Mouse (Mus musculus) midbrain, embryonic 15.5 days (tissue): ENCODE measurements around the gene Fndc10. TPM values are rescaled to one million over a fixed set of nuclear protein-coding genes. Genes with fewer than 3 reads are reported as not detected.
A peak's percentile ranks its signal among the peaks of the same experiment; 100 is the strongest.
"Not testable (repeated sequence)": the region's sequence is repeated elsewhere in the genome, so short reads cannot be mapped to it uniquely, and the experiment has no call there.

Source experiments
- ATAC-seq: fragments of 200-750 bp; cut with Nextera tagmentation; replicated peaks from 2 replicates; pipeline ENCODE4 v1.8.0; 2017; ENCODE audit warnings: moderate TSS enrichment
- H3K27ac ChIP-seq: fragments of 300-500 bp; sonication (generic); 2 replicates; pipeline ENCODE4 v1.5.1; 2015; ENCODE audit warnings: mild to moderate bottlenecking, inconsistent platforms
- H3K27me3 ChIP-seq: fragments of 300-500 bp; sonication (generic); replicated peaks from 2 replicates; pipeline ENCODE4 v1.6.1; 2015; ENCODE audit warnings: inconsistent platforms
- H3K36me3 ChIP-seq: fragments of 300-500 bp; sonication (generic); replicated peaks from 2 replicates; pipeline ENCODE4 v1.6.1; 2015; ENCODE audit warnings: inconsistent platforms
- H3K4me1 ChIP-seq: fragments of 300-500 bp; sonication (generic); 2 replicates; pipeline ENCODE4 v1.6.1; 2015; ENCODE audit warnings: inconsistent platforms
- H3K4me2 ChIP-seq: fragments of 300-500 bp; sonication (generic); 2 replicates; pipeline ENCODE4 v1.6.1; 2015; ENCODE audit warnings: inconsistent platforms, mild to moderate bottlenecking, moderate library complexity
- H3K4me3 ChIP-seq: fragments of 300-500 bp; sonication (generic); 2 replicates; pipeline ENCODE4 v1.5.1; 2015; ENCODE audit warnings: mild to moderate bottlenecking, inconsistent platforms
- H3K9ac ChIP-seq: fragments of 300-500 bp; sonication (generic); 2 replicates; pipeline ENCODE4 v1.6.1; 2015; ENCODE audit warnings: mild to moderate bottlenecking, inconsistent platforms
- H3K9me3 ChIP-seq: fragments of 300-500 bp; sonication (generic); 2 replicates; pipeline ENCODE4 v1.6.1; 2016; ENCODE audit warnings: inconsistent platforms
- WGBS: fragments of 180-500 bp; shearing (Covaris S2); methylation state at CpG from one replicate; pipeline ENCODE4 v1.1.7; 2015; ENCODE audit warnings: mixed read lengths; 5-methylcytosine and 5-hydroxymethylcytosine counted together
- polyA plus RNA-seq: library from polyadenylated mRNA; unstranded; fragments of >200 nt; fragmentation: Nextera tagmentation; extraction: Ambion mirVana; gene quantifications from 2 replicates; pipeline ENCODE4 v1.2.1, GENCODE M21; 2015

Fndc10 gene
- polyA plus RNA-seq = 15.7 and 17.1 TPM in 2 replicates

GRCm38 (mm10) chr4:155694111-155694481 lies at the start of gene Fndc10:
Gene Fndc10 (plus strand): TSS chr4:155694342.
- H3K9ac ChIP-seq = peak within 1 kb of the TSS; percentile 84
- 0 out of 2 replicates have a peak, but pooled peaks cover 2% of the 10 kb centered on the region for H3K27me3 ChIP-seq
- peak within 1 kb of the TSS; percentile 97 for H3K27ac ChIP-seq
- H3K4me3 ChIP-seq = peak within 1 kb of the TSS; percentile 55
- peaks cover 30% of the 10 kb centered on the region for H3K4me1 ChIP-seq
- under 1% methylated on average over 26 of the region's 47 CpGs for WGBS
- ATAC-seq = peak; percentile 91
- H3K9me3 ChIP-seq = no peaks in the 10 kb centered on the region
- no peaks in the 10 kb centered on the region for H3K36me3 ChIP-seq
- H3K4me2 ChIP-seq = peak within 1 kb of the TSS; percentile 85

DNA sequence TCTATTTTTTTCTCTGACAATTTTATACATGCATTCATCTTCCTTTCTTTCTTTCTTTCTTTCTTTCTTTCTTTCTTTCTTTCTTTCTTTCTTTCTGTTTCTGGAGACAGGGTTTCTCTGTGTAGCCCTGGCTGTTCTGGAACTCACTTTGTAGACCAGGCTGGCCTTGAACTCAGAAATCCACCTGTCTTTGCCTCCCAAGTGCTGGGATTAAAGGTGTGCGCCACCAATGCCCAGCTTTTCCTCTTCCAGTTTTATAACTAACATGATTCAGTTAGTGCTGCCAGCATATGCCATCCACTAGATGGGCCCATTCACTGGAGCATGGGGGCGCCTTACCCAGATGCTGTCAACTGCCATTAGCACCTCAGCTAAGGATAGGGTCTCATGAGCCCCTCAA lies 48.8 kb upstream of the Fndc10 start, which contains the start of gene Gm10563:
Gene Gm10563, minus strand, starts transcription at position 101 of the 400 bp plus-strand sequence.
- not testable (repeated sequence) for H3K9me3 ChIP-seq, H3K9ac ChIP-seq, ATAC-seq, H3K4me3 ChIP-seq, H3K4me1 ChIP-seq, H3K27me3 ChIP-seq, H3K27ac ChIP-seq, H3K4me2 ChIP-seq
- 89% methylated on average over 2 of the region's 2 CpGs for WGBS
- peaks cover 68% of the 10 kb centered on the region for H3K36me3 ChIP-seq

DNA sequence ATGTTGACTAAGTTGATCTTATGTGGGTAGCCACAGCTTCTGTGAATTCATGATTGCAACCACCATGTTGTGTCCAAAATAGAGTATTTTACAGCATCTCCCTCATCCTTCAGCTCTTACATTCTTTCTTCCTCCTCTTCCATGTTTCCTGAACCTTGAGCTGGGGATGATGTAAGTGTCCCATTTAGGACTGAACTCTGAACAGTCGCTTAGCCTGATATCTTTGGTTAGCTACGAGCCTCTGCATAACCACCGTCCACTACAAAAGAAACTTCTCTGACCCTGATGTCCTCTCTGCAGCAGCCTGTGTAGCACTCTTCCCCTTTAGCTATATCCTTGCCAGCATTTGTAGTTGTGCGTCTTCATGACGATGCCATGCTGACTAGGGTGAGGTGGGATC lies 48.4 kb upstream of the Fndc10 start:
- no peak overlapping the region for H3K4me3 ChIP-seq
- ATAC-seq = no peak
- 94% methylated on average over 5 of the region's 5 CpGs for WGBS
- H3K9ac ChIP-seq = no peak overlapping the region
- H3K4me2 ChIP-seq = no peak overlapping the region
- no peak overlapping the region for H3K27ac ChIP-seq
- H3K27me3 ChIP-seq = no peaks in the 10 kb centered on the region
- peaks cover 68% of the 10 kb centered on the region for H3K36me3 ChIP-seq
- no peaks in the 10 kb centered on the region for H3K4me1 ChIP-seq
- no peaks in the 10 kb centered on the region for H3K9me3 ChIP-seq

DNA sequence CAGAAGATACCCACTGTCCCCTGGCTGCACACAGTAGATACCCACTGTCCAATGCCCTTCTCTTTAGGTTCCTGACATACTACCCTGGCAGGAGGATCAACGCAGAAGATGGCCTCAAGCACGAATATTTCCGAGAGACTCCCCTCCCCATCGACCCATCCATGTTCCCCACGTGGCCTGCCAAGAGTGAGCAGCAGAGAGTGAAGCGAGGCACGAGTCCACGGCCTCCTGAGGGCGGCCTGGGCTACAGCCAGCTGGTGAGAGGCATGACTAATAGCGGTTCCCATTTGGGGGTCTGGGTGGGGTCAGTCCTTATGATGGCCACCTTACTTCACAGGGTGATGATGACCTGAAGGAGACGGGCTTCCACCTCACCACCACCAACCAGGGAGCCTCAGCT lies 44.8 kb upstream of the Fndc10 start:
- no peak for ATAC-seq
- Histone ChIP-seq H3K4me3 (no peak overlapping the region), H3K4me1 (peaks cover 19% of the 10 kb centered on the region), H3K4me2 (no peak overlapping the region), H3K27ac (no peak overlapping the region), H3K36me3 (peaks cover 41% of the 10 kb centered on the region), H3K9ac (no peak overlapping the region), H3K9me3 (no peaks in the 10 kb centered on the region), H3K27me3 (peaks cover 36% of the 10 kb centered on the region)
- 94% methylated on average over 11 of the region's 11 CpGs for WGBS

- peaks cover 60% of the 10 kb centered on the region for H3K27me3 ChIP-seq
- no peak overlapping the region for H3K4me2 ChIP-seq
- no peak for ATAC-seq
- 67% methylated on average over 15 of the region's 15 CpGs for whole genome bisulfite sequencing
- no peak overlapping the region for H3K9ac ChIP-seq
- H3K4me3 ChIP-seq = no peak overlapping the region
- peaks cover 48% of the 10 kb centered on the region for H3K36me3 ChIP-seq
- H3K9me3 ChIP-seq = no peaks in the 10 kb centered on the region
- H3K4me1 ChIP-seq = peaks cover 28% of the 10 kb centered on the region
- no peak overlapping the region for H3K27ac ChIP-seq
Observed at GRCm38 (mm10) chr4:155651553-155652269, 42.4 kb upstream of the Fndc10 start.

DNA sequence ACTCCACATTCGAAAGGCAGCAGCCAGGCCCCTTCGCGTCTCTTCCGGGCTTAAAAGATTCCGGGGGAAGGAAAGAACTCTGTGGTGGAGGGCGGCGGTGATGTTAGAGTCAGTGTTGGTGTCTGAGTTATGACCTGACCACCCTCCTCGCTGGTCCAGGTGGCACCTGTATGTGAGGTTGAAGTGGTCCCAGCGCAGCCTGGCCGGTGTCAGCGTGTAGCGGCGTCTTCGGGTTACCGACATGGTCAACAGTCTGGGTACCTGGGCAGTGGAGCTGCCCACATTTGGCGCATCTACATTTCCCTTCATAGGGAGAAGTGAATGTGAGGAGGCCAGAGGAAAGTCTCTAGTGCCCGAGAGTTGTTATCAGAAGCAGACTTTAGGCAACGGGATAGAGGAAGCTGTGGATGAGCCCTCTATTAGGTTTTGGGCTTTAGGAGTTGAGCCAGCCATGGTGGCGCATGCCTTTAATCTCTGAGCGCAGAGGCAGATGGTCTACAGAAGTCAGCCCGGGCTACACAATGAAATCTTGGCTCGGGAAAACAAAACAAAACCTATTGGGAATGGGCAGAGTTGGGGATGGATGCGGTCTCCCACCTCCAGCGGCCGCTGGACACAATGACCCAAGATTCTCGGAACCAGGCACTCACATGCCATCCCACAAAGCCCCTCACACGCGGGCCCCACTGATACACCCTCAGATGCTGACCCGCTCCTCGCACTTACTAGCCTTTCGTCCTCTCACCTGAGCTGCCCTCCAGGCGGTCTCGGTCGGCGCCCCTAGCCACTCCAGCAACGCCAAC lies 41.7 kb upstream of the Fndc10 start:
- Histone ChIP-seq H3K9ac (peak overlapping the region; percentile 43; the same call in 1 of the 2 replicates), H3K27ac (no peak overlapping the region), H3K36me3 (peaks cover 44% of the 10 kb centered on the region), H3K4me2 (peak overlapping the region; percentile 73), H3K4me1 (peaks cover 28% of the 10 kb centered on the region), H3K27me3 (peaks cover 61% of the 10 kb centered on the region), H3K9me3 (no peaks in the 10 kb centered on the region), H3K4me3 (peak overlapping the region; percentile 38)
- ATAC-seq = no peak; the same call in 1 of the 2 replicates
- 19% methylated on average over 36 of the region's 36 CpGs for WGBS

DNA sequence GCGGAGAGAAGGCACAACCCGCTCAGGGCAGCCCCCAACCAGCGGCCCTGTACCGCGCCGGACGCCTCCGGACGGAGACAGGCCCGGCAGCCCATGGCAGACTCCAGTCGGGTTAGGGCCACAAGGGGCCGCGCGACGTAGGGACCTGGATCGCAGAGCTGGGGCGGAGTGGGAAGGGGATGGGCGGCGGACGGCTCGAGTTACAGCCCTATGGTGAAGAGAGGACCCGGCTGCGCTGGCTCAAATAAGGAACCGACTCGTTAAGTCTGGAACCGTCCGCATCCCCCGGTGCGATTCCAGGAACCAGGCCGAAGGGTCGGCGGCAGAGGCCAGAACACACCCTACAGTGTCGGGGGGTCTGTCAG lies 41.1 kb upstream of the Fndc10 start, which contains the start of gene Mmp23:
Gene Mmp23, minus strand, starts transcription at position 299 of the 365 bp plus-strand sequence.
- no peak within 1 kb of the TSS for H3K27ac ChIP-seq
- H3K4me2 ChIP-seq = peak within 1 kb of the TSS; percentile 73
- under 1% methylated on average over 33 of the region's 33 CpGs for WGBS
- H3K9me3 ChIP-seq = no peaks in the 10 kb centered on the region
- peak within 1 kb of the TSS; percentile 43; the same call in 1 of the 2 replicates for H3K9ac ChIP-seq
- H3K27me3 ChIP-seq = peaks cover 61% of the 10 kb centered on the region
- peak within 1 kb of the TSS; percentile 38 for H3K4me3 ChIP-seq
- H3K4me1 ChIP-seq = peaks cover 28% of the 10 kb centered on the region
- peaks cover 39% of the 10 kb centered on the region for H3K36me3 ChIP-seq
- ATAC-seq = peak; percentile 16; the same call in 1 of the 2 replicates

DNA sequence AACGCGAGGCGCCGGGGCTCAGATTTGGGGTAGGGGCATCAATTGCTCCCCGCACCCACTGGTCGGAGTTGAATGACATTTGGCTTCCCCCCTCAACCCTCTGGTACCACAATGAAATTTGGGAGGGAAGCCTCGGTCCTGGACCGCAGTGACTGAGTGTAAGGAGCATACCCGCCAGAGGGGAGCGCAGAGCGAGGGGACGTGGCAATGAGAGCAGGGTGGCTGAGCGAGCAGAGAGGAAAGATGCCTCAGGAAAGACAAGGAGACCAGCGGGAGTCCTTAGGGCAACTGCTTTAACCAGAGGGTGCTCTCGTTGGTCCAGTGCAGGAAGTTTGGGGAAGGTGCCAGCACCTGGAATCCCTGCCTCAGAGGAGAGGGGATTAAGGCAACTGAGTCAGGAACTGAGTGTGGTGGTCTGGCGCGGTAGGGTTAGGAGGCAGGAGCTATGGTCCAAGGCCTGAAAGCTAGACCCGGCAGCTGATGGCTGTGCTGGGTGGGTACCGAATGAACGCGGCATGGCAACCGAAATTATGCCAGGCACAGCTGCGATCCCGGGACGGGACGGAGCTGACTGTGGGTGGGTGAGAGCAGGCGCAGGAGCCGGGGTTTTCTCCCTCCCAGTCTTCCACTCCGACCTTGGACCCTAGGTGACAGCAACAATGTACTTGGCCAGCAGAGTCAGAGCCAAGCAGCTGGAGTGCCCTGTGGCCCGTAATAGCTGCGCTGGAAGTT lies 40.5 kb upstream of the Fndc10 start:
- peak overlapping the region; percentile 43; the same call in 1 of the 2 replicates for H3K9ac ChIP-seq
- no peaks in the 10 kb centered on the region for H3K9me3 ChIP-seq
- H3K36me3 ChIP-seq = peaks cover 40% of the 10 kb centered on the region
- H3K4me3 ChIP-seq = peak overlapping the region; percentile 38
- peaks cover 61% of the 10 kb centered on the region for H3K27me3 ChIP-seq
- H3K27ac ChIP-seq = no peak overlapping the region
- peak; percentile 30; the same call in 1 of the 2 replicates for ATAC-seq
- H3K4me2 ChIP-seq = peak overlapping the region; percentile 73
- H3K4me1 ChIP-seq = peaks cover 28% of the 10 kb centered on the region
- WGBS = 2% methylated on average over 31 of the region's 31 CpGs

DNA sequence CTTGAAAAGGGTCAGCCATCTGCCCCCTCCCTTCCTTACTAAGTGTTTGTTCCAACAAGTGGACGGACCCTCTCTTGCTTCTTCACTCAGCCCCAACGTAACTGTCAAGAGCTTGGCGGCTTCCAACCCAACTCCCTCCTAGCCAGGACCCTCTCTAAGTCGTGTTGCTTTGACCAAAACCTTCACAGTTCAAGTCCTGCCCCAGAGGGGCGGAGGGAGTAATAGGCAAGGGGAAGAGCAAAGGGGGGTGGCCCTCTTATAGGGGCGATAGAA lies 40.0 kb upstream of the Fndc10 start:
- peaks cover 28% of the 10 kb centered on the region for H3K4me1 ChIP-seq
- 0 out of 2 replicates have a peak overlapping the region, but pooled peaks have one; percentile 38 for H3K4me3 ChIP-seq
- no peak for ATAC-seq
- WGBS = 4% methylated on average over 6 of the region's 6 CpGs
- H3K9ac ChIP-seq = no peak overlapping the region
- no peak overlapping the region for H3K27ac ChIP-seq
- no peaks in the 10 kb centered on the region for H3K9me3 ChIP-seq
- peaks cover 38% of the 10 kb centered on the region for H3K36me3 ChIP-seq
- peaks cover 61% of the 10 kb centered on the region for H3K27me3 ChIP-seq
- peak overlapping the region; percentile 73 for H3K4me2 ChIP-seq

GRCm38 (mm10) chr4:155654456-155655298 lies 39.5 kb upstream of the Fndc10 start:
- H3K9ac ChIP-seq = no peak overlapping the region
- peaks cover 28% of the 10 kb centered on the region for H3K4me1 ChIP-seq
- WGBS = 3% methylated on average over 52 of the region's 52 CpGs
- H3K27me3 ChIP-seq = peaks cover 61% of the 10 kb centered on the region
- peaks cover 37% of the 10 kb centered on the region for H3K36me3 ChIP-seq
- peak overlapping the region; percentile 21 for H3K4me3 ChIP-seq
- H3K4me2 ChIP-seq = peak overlapping the region; percentile 73
- ATAC-seq = peak; percentile 48; the same call in 1 of the 2 replicates
- H3K9me3 ChIP-seq = no peaks in the 10 kb centered on the region
- H3K27ac ChIP-seq = no peak overlapping the region

DNA sequence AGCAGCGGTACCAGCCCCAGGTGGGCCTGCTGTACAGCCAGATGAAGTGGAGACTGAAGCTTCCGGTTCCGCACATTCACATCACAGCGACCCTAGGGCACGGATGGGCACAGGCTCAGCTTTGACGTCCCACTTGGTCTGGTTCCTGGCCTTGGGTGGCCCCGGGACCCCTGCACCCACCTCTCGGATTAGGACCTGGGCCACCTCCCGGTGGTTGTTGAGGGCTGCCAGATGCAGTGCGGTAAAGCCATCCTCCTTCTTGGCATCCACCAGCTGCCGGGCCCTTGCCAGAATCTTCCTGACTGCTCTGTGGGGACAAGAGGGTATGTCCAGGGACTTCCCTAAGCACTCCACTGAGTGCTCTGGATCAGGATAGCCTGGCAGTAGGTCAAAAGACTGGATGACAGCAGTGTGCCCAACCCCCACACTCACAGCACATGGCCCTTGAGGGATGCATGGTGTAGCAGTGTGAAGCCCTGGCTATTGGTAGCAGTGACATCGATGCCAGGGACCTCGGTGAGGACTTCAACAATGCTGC lies 37.9 kb upstream of the Fndc10 start:
- Histone ChIP-seq H3K4me2 (no peak overlapping the region), H3K27me3 (peaks cover 55% of the 10 kb centered on the region), H3K36me3 (peaks cover 22% of the 10 kb centered on the region; the same call in 1 of the 2 replicates), H3K9me3 (no peaks in the 10 kb centered on the region), H3K9ac (no peak overlapping the region), H3K27ac (no peak overlapping the region), H3K4me1 (peaks cover 28% of the 10 kb centered on the region), H3K4me3 (no peak overlapping the region)
- ATAC-seq = no peak
- WGBS = 89% methylated on average over 13 of the region's 13 CpGs
